Mouse (Mus musculus) CH12F3 (cell line): ENCODE results near the gene Jag2.

ENCODE experiments used
- in situ Hi-C: fragments of 300-500 bp; cut with MboI; formaldehyde crosslinking; loops from 2 replicates; pipeline ENCODE4 v1.14.3; 2020; ENCODE audit warnings: low sequenced_read_pairs

Gene Jag2

GRCm38 (mm10) chr12:112941156-112941775 lies 11.7 kb upstream of the Jag2 start:
- in situ Hi-C loops = no loop called here

- in situ Hi-C loops = no loop called here
Measured at GRCm38 (mm10) chr12:112940710-112941109, 11.1 kb upstream of the Jag2 start.

- in situ Hi-C loops = no loop called here
Measured at GRCm38 (mm10) chr12:112940238-112940637, 10.7 kb upstream of the Jag2 start.

DNA sequence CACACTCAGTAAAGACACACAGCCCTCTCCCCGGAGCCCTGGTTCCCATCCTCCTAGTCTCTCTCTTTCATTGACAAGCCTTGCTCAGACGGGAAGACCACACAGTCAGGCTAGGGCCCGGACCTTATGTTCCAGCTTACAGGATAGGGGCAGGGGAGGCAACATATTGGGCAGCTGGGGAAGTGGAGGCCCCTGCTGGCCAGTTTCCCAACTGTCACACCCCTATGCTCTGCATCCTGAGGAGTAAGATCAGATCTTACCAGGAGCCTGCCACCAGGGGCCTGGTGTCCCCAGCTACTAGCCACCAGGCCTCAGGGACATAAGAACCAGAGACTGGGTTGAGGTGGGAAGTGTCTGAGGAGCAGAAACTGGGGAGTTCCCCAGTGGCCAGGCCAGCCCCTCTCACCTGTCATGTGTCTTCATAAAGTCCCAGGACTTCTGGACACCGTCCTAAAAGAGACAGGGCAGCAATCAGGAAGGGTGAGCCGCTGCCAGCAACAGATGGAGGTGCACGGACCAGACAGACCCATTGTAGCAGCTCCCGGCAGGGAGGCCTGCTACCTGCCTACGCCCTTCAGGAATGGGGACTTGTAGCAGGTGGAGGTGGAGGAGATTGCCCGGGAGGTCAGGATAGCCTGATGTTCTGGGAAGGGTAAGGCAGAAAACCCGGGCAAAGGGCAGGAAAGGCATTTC lies 9.4 kb upstream of the Jag2 start:
- in situ Hi-C loops = no loop called here

DNA sequence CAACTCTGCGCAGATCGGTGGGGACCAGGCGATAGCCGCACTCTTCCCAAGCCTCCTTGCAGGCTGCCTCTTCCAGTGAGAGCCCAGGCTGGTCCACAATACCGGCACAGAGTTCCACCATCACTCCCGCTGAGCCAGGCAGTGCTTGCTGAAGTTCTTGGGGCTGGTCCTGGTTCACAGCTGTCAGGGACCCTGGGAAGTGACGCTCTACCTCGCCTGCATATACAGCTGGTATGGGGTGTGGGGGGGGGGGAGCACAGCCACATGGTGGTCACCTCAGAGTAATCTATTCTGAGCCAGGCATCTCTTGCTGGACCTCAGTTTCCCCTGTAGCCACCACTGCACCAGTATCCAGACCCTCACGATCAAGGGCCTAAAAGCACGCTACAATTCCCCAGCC lies 8.8 kb upstream of the Jag2 start:
- in situ Hi-C loops = no loop called here

GRCm38 (mm10) chr12:112937906-112938305 lies 8.3 kb upstream of the Jag2 start:
- in situ Hi-C loops = no loop called here

GRCm38 (mm10) chr12:112932647-112933046 lies 3.1 kb upstream of the Jag2 start:
- in situ Hi-C loops = no loop called here

DNA sequence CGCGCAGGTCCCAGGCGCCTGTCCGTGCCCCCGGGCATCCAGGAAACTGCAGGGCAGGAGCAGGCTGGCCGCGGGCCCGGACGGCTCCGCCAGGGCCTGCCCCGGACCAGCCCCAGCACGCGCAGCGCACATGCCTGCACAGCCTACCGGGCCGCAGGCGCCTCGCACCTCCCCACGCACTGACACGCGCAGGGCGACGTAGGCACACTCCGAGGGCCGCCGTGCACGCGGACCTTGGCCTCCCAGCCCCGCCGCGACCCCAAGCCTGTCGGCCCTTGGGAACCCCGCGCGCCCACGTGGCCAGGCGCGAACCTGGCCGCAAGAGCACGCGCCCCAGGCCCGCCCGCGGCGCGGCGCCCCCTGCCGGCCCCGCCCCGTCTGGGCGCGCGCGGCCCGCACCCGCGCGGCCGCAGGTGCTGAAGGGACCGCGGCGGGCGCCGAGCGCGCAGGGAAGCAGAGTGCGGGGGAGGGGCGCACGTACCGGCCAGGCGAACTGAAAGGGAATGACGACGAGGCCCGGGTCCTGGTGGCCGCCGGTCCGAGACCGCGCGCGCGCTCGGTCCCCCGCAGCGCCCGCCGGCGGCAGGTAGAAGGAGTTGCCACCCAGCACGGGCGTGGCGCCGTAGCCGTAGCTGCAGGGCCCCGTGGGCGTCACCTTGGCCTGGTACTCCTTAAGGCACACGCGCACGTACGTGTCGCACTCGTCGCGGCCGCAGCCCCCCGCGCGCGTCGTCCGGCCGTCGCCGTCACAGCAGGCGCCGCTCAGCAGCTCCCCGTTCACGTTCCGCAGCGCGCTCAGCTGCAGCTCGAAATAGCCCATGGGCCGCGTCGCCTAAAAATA lies 955 bp downstream of the Jag2 start:
- in situ Hi-C loops = no loop called here

- in situ Hi-C loops = no loop called here
Measured at GRCm38 (mm10) chr12:112927265-112927664, 2.3 kb downstream of the Jag2 start.

GRCm38 (mm10) chr12:112925950-112926349 lies 3.6 kb downstream of the Jag2 start:
- in situ Hi-C loops = no loop called here

DNA sequence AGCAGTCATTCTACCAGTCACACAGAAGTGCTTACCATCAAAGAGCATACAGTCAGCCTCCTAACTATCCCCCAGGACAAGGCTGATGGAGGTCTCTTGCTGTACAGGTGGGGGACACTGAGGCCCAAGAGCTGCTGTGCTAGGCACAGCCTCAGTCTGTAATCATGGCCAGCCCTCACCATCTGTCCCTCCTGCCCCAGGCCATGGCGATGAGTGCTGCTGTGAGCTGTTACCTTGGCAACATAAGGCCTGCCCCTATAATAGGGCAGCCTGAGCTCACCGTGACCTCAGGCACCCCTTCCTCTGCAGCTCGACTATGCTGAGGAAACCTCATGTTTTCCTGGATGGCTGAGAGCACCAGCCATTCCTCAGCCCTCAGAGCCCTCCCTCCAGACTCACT lies 7.0 kb downstream of the Jag2 start:
- in situ Hi-C loops = no loop called here

DNA sequence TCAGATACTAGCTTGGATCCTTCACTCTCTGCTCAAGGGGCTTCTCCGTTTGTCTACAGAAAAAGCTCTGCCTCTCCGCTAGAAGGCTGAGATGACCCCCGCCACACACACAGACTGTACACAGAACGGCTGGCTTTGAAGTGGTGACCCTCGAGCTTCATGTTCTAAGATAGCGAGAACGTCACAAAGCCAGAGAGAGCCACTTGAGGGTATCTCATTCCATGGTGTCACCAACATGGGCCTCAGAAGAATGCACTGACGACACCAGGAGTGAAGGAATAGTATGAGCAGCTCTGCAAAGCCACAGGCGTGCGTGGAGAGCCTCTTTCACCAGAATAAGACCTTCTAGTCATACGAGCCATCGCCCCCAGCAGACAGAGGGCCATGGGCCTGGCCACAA lies 8.1 kb downstream of the Jag2 start:
- in situ Hi-C loops = no loop called here

GRCm38 (mm10) chr12:112917906-112918305 lies 11.7 kb downstream of the Jag2 start:
- in situ Hi-C loops = no loop called here

- in situ Hi-C loops = no loop called here
Measured at GRCm38 (mm10) chr12:112917486-112917885, 12.1 kb downstream of the Jag2 start.

- in situ Hi-C loops = no loop called here
Measured at GRCm38 (mm10) chr12:112916698-112917400, 12.7 kb downstream of the Jag2 start.

DNA sequence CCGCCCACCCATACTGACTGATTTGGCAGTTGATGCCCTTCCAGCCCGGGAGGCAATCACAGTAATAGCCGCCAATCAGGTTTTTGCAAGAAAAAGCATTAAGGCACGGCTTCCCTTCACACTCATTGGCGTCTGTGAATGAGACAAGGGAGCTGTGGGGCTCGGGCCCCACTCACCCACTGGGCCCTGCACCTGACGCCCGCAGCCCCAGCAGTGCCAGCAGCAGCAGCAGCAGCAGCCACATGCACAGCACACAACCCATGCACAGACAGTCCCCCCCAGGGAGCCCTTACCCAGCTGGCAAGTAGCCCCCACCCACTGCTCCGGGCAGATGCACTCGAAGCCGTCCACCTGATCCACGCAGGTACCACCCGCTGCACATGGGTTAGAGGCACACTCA lies 14.0 kb downstream of the Jag2 start:
- in situ Hi-C loops = no loop called here

DNA sequence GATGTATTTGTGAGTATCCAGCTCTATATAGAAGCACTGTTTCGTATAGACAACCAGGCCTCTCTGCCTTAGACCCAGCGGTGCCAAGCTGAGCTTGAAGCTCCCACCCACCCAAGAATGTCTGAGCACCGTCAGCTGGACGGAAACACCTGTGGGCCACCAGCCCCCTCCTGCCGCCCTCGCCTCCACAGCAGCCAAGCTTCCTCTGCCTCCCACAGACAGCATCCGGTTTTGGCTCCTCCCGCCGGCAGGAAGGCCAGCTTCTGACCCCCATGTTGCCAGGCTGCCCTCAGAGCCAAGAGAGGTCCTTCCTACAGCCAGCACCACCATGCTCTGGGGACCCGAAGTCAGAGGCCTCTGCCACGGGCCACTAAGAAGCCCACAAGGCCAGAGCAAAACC lies 15.0 kb downstream of the Jag2 start:
- in situ Hi-C loops = no loop called here

DNA sequence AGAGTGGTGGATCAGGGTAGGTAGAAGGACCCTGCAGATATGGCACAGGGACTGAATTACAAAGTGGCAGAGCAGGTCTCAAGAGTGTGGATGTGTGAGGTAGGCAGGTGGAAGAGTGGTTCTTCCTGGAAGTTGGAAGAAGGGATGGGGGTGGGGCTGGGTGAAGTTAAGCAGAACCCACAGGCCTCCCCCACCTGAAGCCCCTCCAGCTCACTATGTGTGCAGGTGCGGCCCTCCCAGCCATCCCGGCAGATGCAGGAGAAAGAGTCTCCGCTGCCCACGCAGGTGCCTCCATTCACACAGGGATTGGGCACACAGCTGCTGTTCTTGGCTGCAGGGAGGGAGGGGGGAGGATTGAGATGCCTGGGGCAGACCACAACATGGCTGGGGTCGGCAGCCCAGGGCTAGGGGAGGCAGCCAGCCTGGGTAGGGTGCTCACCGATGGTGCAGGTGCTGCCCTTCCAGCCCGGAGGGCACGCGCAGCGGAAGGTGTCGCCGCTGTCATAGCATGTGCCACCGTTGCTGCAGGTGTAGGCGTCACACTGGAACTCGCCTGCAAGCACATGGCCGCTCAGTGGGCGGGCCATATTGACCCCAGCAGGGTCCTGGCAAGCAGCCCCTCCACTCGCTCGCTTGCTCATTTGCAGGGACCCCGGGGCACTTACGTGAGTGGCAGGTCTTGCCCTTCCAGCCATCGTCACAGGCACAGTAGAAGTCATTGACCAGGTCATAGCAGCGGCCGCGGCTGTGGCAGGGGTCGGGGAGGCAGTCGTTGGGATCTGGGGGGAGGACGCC lies 16.4 kb downstream of the Jag2 start:
- in situ Hi-C loops = no loop called here

- in situ Hi-C loops = no loop called here
Measured at GRCm38 (mm10) chr12:112911701-112912100, 17.9 kb downstream of the Jag2 start.

GRCm38 (mm10) chr12:112908991-112909390 lies 20.6 kb downstream of the Jag2 start:
- in situ Hi-C loops = no loop called here
